Mouse (Mus musculus) neural tube, embryonic 12.5 days (tissue): Measurements from ENCODE around the gene Psg20. TPM values are rescaled to one million over a fixed set of nuclear protein-coding genes. Genes with fewer than 3 reads are reported as not detected.
"Not testable (repeated sequence)": the region's sequence is repeated elsewhere in the genome, so short reads cannot be mapped to it uniquely, and the experiment has no call there.

Source experiments
- ATAC-seq: fragments of 200-750 bp; cut with Nextera tagmentation; 2 replicates; pipeline ENCODE4 v1.8.0; 2017; ENCODE audit warnings: low read depth, mild to moderate bottlenecking, moderate TSS enrichment, moderate library complexity; ENCODE audit not compliant: low FRiP score
- H3K27ac ChIP-seq: fragments of 300-500 bp; sonication (generic); 2 replicates; pipeline ENCODE4 v1.5.1; 2016
- H3K27me3 ChIP-seq: fragments of 300-500 bp; sonication (generic); replicated peaks from 2 replicates; pipeline ENCODE4 v1.6.1; 2016; ENCODE audit warnings: mild to moderate bottlenecking
- H3K36me3 ChIP-seq: fragments of 300-500 bp; sonication (generic); 2 replicates; pipeline ENCODE4 v1.6.1; 2016; ENCODE audit warnings: mild to moderate bottlenecking
- H3K4me1 ChIP-seq: fragments of 300-500 bp; sonication (generic); 2 replicates; pipeline ENCODE4 v1.6.1; 2016
- H3K4me2 ChIP-seq: fragments of 300-500 bp; sonication (generic); replicated peaks from 2 replicates; pipeline ENCODE4 v1.6.1; 2016; ENCODE audit warnings: mild to moderate bottlenecking
- H3K4me3 ChIP-seq: fragments of 300-500 bp; sonication (generic); 2 replicates; pipeline ENCODE4 v1.5.1; 2016
- H3K9ac ChIP-seq: fragments of 300-500 bp; sonication (generic); 2 replicates; pipeline ENCODE4 v1.6.1; 2016; ENCODE audit warnings: mild to moderate bottlenecking
- H3K9me3 ChIP-seq: fragments of 300-500 bp; sonication (generic); 2 replicates; pipeline ENCODE4 v1.6.1; 2016; ENCODE audit warnings: mild to moderate bottlenecking
- WGBS: fragments of 180-500 bp; shearing (Covaris S2); methylation state at CpG from one replicate; pipeline ENCODE4 v1.1.7; 2016; 5-methylcytosine and 5-hydroxymethylcytosine counted together
- polyA plus RNA-seq: library from polyadenylated mRNA; unstranded; fragments of >200 nt; fragmentation: Nextera tagmentation; extraction: Ambion mirVana; gene quantifications from 2 replicates; pipeline ENCODE4 v1.2.1, GENCODE M21; 2016

Psg20 gene
- not detected in 2 replicates for polyA plus RNA-seq

- ATAC-seq, result no peak
- H3K27me3 ChIP-seq, result no peaks in the 10 kb centered on the region
- H3K4me2 ChIP-seq, result no peak within 1 kb of the TSS
- H3K9ac ChIP-seq, result no peak within 1 kb of the TSS
- no peak within 1 kb of the TSS for H3K27ac ChIP-seq
- no peaks in the 10 kb centered on the region for H3K4me1 ChIP-seq
- 67% methylated on average over 2 of the region's 2 CpGs for whole genome bisulfite sequencing
- H3K36me3 ChIP-seq, result no peaks in the 10 kb centered on the region
- no peaks in the 10 kb centered on the region for H3K9me3 ChIP-seq
- H3K4me3 ChIP-seq, result no peak within 1 kb of the TSS
These were observed at the start of gene Psg20 for GRCm38 (mm10) chr7:18686085-18686484. TSS of gene Psg20 (minus strand) at chr7:18686185.

GRCm38 (mm10) chr7:18734451-18734850 is 48.5 kb upstream of the Psg20 start:
- H3K9ac ChIP-seq, result no peak overlapping the region
- 81% methylated on average over 1 of the region's 1 CpGs for WGBS
- no peak for ATAC-seq
- H3K4me1 ChIP-seq, result no peaks in the 10 kb centered on the region
- no peak overlapping the region for H3K4me2 ChIP-seq
- no peak overlapping the region for H3K4me3 ChIP-seq
- H3K36me3 ChIP-seq, result no peaks in the 10 kb centered on the region
- no peaks in the 10 kb centered on the region for H3K9me3 ChIP-seq
- no peak overlapping the region for H3K27ac ChIP-seq
- H3K27me3 ChIP-seq, result no peaks in the 10 kb centered on the region

- Histone ChIP-seq H3K4me3 (no peak overlapping the region), H3K9ac (no peak overlapping the region), H3K4me2 (no peak overlapping the region), H3K27me3 (no peaks in the 10 kb centered on the region), H3K27ac (no peak overlapping the region), H3K9me3 (no peaks in the 10 kb centered on the region), H3K36me3 (no peaks in the 10 kb centered on the region), H3K4me1 (no peaks in the 10 kb centered on the region)
- ATAC-seq, result no peak
These were observed 47.1 kb upstream of the Psg20 start for GRCm38 (mm10) chr7:18733111-18733510.

GRCm38 (mm10) chr7:18728391-18728790 is 42.4 kb upstream of the Psg20 start:
- Histone ChIP-seq H3K4me1 (no peaks in the 10 kb centered on the region), H3K9me3 (no peaks in the 10 kb centered on the region), H3K4me3 (no peak overlapping the region), H3K9ac (no peak overlapping the region), H3K36me3 (no peaks in the 10 kb centered on the region), H3K27ac (no peak overlapping the region), H3K27me3 (no peaks in the 10 kb centered on the region), H3K4me2 (no peak overlapping the region)
- no peak for ATAC-seq
- WGBS, result 75% methylated on average over 1 of the region's 1 CpGs

GRCm38 (mm10) chr7:18725931-18726330 is 39.9 kb upstream of the Psg20 start:
- not testable (repeated sequence) for H3K4me2 ChIP-seq, ATAC-seq, H3K36me3 ChIP-seq, H3K4me3 ChIP-seq, H3K9me3 ChIP-seq, H3K9ac ChIP-seq, H3K27ac ChIP-seq, H3K4me1 ChIP-seq, H3K27me3 ChIP-seq

- 85% methylated on average over 6 of the region's 6 CpGs for WGBS
- no peak for ATAC-seq
- no peak overlapping the region for H3K4me2 ChIP-seq
- H3K27ac ChIP-seq, result no peak overlapping the region
- H3K36me3 ChIP-seq, result no peaks in the 10 kb centered on the region
- no peaks in the 10 kb centered on the region for H3K4me1 ChIP-seq
- no peak overlapping the region for H3K9ac ChIP-seq
- H3K9me3 ChIP-seq, result no peaks in the 10 kb centered on the region
- no peak overlapping the region for H3K4me3 ChIP-seq
- no peaks in the 10 kb centered on the region for H3K27me3 ChIP-seq
These were observed 38.0 kb upstream of the Psg20 start for GRCm38 (mm10) chr7:18724001-18724400.

GRCm38 (mm10) chr7:18717790-18718189 is 31.8 kb upstream of the Psg20 start, which contains the start of gene Psg22:
TSS of gene Psg22 (plus strand) at chr7:18718090.
- Histone ChIP-seq H3K4me3 (no peak within 1 kb of the TSS), H3K27me3 (no peaks in the 10 kb centered on the region), H3K4me1 (no peaks in the 10 kb centered on the region), H3K9ac (no peak within 1 kb of the TSS), H3K4me2 (no peak within 1 kb of the TSS), H3K27ac (no peak within 1 kb of the TSS), H3K36me3 (no peaks in the 10 kb centered on the region), H3K9me3 (no peaks in the 10 kb centered on the region)
- 47% methylated on average over 2 of the region's 2 CpGs for WGBS
- no peak for ATAC-seq

GRCm38 (mm10) chr7:18715546-18715945 is 29.6 kb upstream of the Psg20 start:
- Histone ChIP-seq H3K4me2 (no peak overlapping the region), H3K9ac (no peak overlapping the region), H3K4me1 (no peaks in the 10 kb centered on the region), H3K27me3 (no peaks in the 10 kb centered on the region), H3K4me3 (no peak overlapping the region), H3K36me3 (no peaks in the 10 kb centered on the region), H3K9me3 (no peaks in the 10 kb centered on the region), H3K27ac (no peak overlapping the region)
- ATAC-seq, result no peak
- 89% methylated on average over 4 of the region's 4 CpGs for WGBS

- ATAC-seq, result no peak
- Histone ChIP-seq H3K4me1 (no peaks in the 10 kb centered on the region), H3K27me3 (no peaks in the 10 kb centered on the region), H3K4me2 (no peak overlapping the region), H3K9me3 (no peaks in the 10 kb centered on the region), H3K27ac (no peak overlapping the region), H3K9ac (no peak overlapping the region), H3K36me3 (no peaks in the 10 kb centered on the region), H3K4me3 (no peak overlapping the region)
- 79% methylated on average over 1 of the region's 1 CpGs for WGBS
These were observed 24.9 kb upstream of the Psg20 start for GRCm38 (mm10) chr7:18710846-18711245.

GRCm38 (mm10) chr7:18710331-18710730 is 24.3 kb upstream of the Psg20 start:
- not testable (repeated sequence) for H3K4me1 ChIP-seq, H3K9me3 ChIP-seq, ATAC-seq, H3K4me2 ChIP-seq, H3K27ac ChIP-seq, H3K4me3 ChIP-seq, H3K36me3 ChIP-seq, H3K27me3 ChIP-seq, H3K9ac ChIP-seq
- WGBS, result 79% methylated on average over 4 of the region's 4 CpGs

- no peak overlapping the region for H3K27ac ChIP-seq
- no peaks in the 10 kb centered on the region for H3K9me3 ChIP-seq
- no peaks in the 10 kb centered on the region for H3K4me1 ChIP-seq
- H3K4me3 ChIP-seq, result no peak overlapping the region
- H3K27me3 ChIP-seq, result no peaks in the 10 kb centered on the region
- H3K36me3 ChIP-seq, result no peaks in the 10 kb centered on the region
- no peak overlapping the region for H3K4me2 ChIP-seq
- ATAC-seq, result no peak
- H3K9ac ChIP-seq, result no peak overlapping the region
These were observed 399 bp downstream of the Psg20 start for GRCm38 (mm10) chr7:18685586-18685985.

- ATAC-seq, result no peak
- Histone ChIP-seq H3K9me3 (no peaks in the 10 kb centered on the region), H3K4me3 (no peak overlapping the region), H3K27ac (no peak overlapping the region), H3K9ac (no peak overlapping the region), H3K4me2 (no peak overlapping the region), H3K4me1 (no peaks in the 10 kb centered on the region), H3K36me3 (no peaks in the 10 kb centered on the region), H3K27me3 (no peaks in the 10 kb centered on the region)
- 53% methylated on average over 2 of the region's 2 CpGs for WGBS
These were observed 6.2 kb downstream of the Psg20 start for GRCm38 (mm10) chr7:18679772-18680171.

GRCm38 (mm10) chr7:18656625-18657024 is 29.4 kb downstream of the Psg20 start, which contains the start of gene Psg21:
TSS of gene Psg21 (minus strand) at chr7:18656725.
- not testable (repeated sequence) for H3K4me1 ChIP-seq, H3K4me3 ChIP-seq, H3K27me3 ChIP-seq, H3K27ac ChIP-seq, H3K36me3 ChIP-seq, H3K9ac ChIP-seq, H3K4me2 ChIP-seq, ATAC-seq
- peaks cover 12% of the 10 kb centered on the region; the same call in 1 of the 2 replicates for H3K9me3 ChIP-seq
- 72% methylated on average over 2 of the region's 2 CpGs for WGBS
